Mouse (Mus musculus) embryonic facial prominence, embryonic 14.5 days (tissue): ENCODE data around the gene Pld4. TPM values are rescaled to one million over a fixed set of nuclear protein-coding genes. Genes with fewer than 3 reads are reported as not detected.

Experiments
- ATAC-seq: fragments of 200-750 bp; cut with Nextera tagmentation; 2 replicates; pipeline ENCODE4 v1.8.0; 2017; ENCODE audit warnings: low read depth, moderate number of reproducible peaks, moderate TSS enrichment
- DNase-seq: peaks from one replicate; pipeline ENCODE4 v3.0.0-alpha.2; 2015; ENCODE audit warnings: low spot score
- H3K27ac ChIP-seq: fragments of 300-500 bp; sonication (generic); replicated peaks from 2 replicates; pipeline ENCODE4 v1.5.1; 2014; ENCODE audit warnings: low read depth, mild to moderate bottlenecking, low read length, moderate library complexity
- H3K27me3 ChIP-seq: fragments of 300-500 bp; sonication (generic); replicated peaks from 2 replicates; pipeline ENCODE4 v1.6.1; 2014; ENCODE audit warnings: low read length; ENCODE audit not compliant: control insufficient read depth, insufficient read depth
- H3K36me3 ChIP-seq: fragments of 300-500 bp; sonication (generic); 2 replicates; pipeline ENCODE4 v1.6.1; 2014; ENCODE audit warnings: low read length, mixed read lengths; ENCODE audit not compliant: control insufficient read depth, insufficient read depth
- H3K4me1 ChIP-seq: fragments of 300-500 bp; sonication (generic); 2 replicates; pipeline ENCODE4 v1.6.1; 2014; ENCODE audit warnings: antibody characterized with exemption, low read length; ENCODE audit not compliant: control insufficient read depth, insufficient read depth
- H3K4me2 ChIP-seq: fragments of 300-500 bp; sonication (generic); 2 replicates; pipeline ENCODE4 v1.6.1; 2014; ENCODE audit warnings: low read depth, mild to moderate bottlenecking, low read length, moderate library complexity, mixed read lengths
- H3K4me3 ChIP-seq: fragments of 300-500 bp; sonication (generic); 2 replicates; pipeline ENCODE4 v1.5.1; 2014; ENCODE audit warnings: low read depth, mild to moderate bottlenecking, low read length
- H3K9ac ChIP-seq: fragments of 300-500 bp; sonication (generic); 2 replicates; pipeline ENCODE4 v1.6.1; 2014; ENCODE audit warnings: low read depth, mild to moderate bottlenecking, low read length, moderate library complexity, mixed read lengths
- H3K9me3 ChIP-seq: fragments of 300-500 bp; sonication (generic); 2 replicates; pipeline ENCODE4 v1.6.1; 2016; ENCODE audit warnings: low read length; ENCODE audit not compliant: control insufficient read depth
- WGBS: fragments of 180-500 bp; shearing (Covaris S2); extraction: QIAGEN DNeasy Blood & Tissue Kit; methylation state at CpG from one replicate; pipeline ENCODE4 v1.1.7; 2014; 5-methylcytosine and 5-hydroxymethylcytosine counted together
- polyA plus RNA-seq: library from polyadenylated mRNA; unstranded; fragments of >200 nt; fragmentation: Nextera tagmentation; extraction: Ambion mirVana; gene quantifications from 2 replicates; pipeline ENCODE4 v1.2.1, GENCODE M21; 2014

The Pld4 gene
- polyA plus RNA-seq, 1 experiment from 2014 or later = 12.8 TPM

DNA sequence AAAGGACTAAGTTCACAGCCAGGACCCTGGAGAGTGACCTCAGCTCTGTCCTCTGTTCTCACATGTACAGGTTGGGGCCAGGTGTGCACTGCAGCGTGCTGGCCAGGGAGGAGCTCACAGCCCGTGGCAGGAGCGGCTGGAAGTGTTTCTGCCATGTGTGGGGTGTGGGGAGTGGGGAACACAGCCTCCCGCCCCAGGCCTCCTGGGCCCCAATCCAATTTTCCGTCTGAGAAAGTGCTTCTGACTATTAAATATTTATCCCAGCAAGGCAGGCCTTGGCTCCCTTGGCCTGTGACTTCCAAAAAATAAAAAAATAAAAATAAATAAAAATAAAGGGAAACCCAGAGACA, 37.9 kb downstream of the Pld4 start:
- Histone ChIP-seq H3K4me2 (no peak overlapping the region), H3K4me1 (peaks cover 40% of the 10 kb centered on the region), H3K4me3 (no peak overlapping the region), H3K9ac (no peak overlapping the region), H3K9me3 (no peaks in the 10 kb centered on the region), H3K27me3 (peaks cover 22% of the 10 kb centered on the region), H3K36me3 (no peaks in the 10 kb centered on the region), H3K27ac (no peak overlapping the region)
- ATAC-seq = no peak
- 10% methylated on average over 5 of the region's 5 CpGs for WGBS
- DNase-seq = peak; percentile 54

- 74% methylated on average over 5 of the region's 5 CpGs for WGBS
- peaks cover 40% of the 10 kb centered on the region for H3K4me1 ChIP-seq
- H3K9me3 ChIP-seq = no peaks in the 10 kb centered on the region
- peaks cover 22% of the 10 kb centered on the region for H3K27me3 ChIP-seq
- ATAC-seq = no peak
- H3K9ac ChIP-seq = no peak overlapping the region
- H3K36me3 ChIP-seq = no peaks in the 10 kb centered on the region
- no peak overlapping the region for H3K27ac ChIP-seq
- no peak overlapping the region for H3K4me3 ChIP-seq
- no peak for DNase-seq
- no peak overlapping the region for H3K4me2 ChIP-seq
Measured at GRCm38 (mm10) chr12:112798716-112799115, 38.3 kb downstream of the Pld4 start.

- no peak overlapping the region for H3K9ac ChIP-seq
- DNase-seq (no peak), ATAC-seq (no peak)
- H3K4me2 ChIP-seq = no peak overlapping the region
- 82% methylated on average over 10 of the region's 10 CpGs for WGBS
- H3K4me1 ChIP-seq = peaks cover 40% of the 10 kb centered on the region
- peaks cover 24% of the 10 kb centered on the region for H3K27me3 ChIP-seq
- no peaks in the 10 kb centered on the region for H3K9me3 ChIP-seq
- H3K36me3 ChIP-seq = no peaks in the 10 kb centered on the region
- no peak overlapping the region for H3K4me3 ChIP-seq
- H3K27ac ChIP-seq = no peak overlapping the region
Measured at GRCm38 (mm10) chr12:112799237-112799970, 38.9 kb downstream of the Pld4 start.

DNA sequence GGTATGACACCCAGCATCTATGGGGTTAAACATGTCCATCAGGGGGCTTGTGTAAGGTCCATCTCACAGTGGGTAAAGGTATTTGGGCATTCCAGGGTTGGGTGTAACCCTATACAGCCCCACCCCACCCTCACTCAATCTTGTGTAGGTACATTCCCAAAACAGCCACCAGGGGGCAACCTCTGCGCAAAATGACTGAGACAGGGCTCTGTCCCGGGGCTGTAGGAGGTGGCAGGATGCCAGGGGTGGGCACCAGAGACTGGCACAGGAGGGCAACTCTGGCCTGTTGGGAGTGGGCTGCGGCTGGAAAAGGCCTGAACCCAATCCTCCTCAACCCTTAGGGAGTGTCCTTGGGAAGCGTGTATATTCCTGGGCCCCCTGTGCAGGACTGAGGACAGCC, 40.0 kb downstream of the Pld4 start:
- Histone ChIP-seq H3K4me2 (no peak overlapping the region), H3K4me3 (no peak overlapping the region), H3K9me3 (no peaks in the 10 kb centered on the region), H3K4me1 (peaks cover 33% of the 10 kb centered on the region), H3K9ac (no peak overlapping the region), H3K27ac (no peak overlapping the region), H3K27me3 (peaks cover 24% of the 10 kb centered on the region), H3K36me3 (no peaks in the 10 kb centered on the region)
- 10% methylated on average over 3 of the region's 4 CpGs for WGBS
- ATAC-seq (peak; percentile 42), DNase-seq (peak; percentile 46)

DNA sequence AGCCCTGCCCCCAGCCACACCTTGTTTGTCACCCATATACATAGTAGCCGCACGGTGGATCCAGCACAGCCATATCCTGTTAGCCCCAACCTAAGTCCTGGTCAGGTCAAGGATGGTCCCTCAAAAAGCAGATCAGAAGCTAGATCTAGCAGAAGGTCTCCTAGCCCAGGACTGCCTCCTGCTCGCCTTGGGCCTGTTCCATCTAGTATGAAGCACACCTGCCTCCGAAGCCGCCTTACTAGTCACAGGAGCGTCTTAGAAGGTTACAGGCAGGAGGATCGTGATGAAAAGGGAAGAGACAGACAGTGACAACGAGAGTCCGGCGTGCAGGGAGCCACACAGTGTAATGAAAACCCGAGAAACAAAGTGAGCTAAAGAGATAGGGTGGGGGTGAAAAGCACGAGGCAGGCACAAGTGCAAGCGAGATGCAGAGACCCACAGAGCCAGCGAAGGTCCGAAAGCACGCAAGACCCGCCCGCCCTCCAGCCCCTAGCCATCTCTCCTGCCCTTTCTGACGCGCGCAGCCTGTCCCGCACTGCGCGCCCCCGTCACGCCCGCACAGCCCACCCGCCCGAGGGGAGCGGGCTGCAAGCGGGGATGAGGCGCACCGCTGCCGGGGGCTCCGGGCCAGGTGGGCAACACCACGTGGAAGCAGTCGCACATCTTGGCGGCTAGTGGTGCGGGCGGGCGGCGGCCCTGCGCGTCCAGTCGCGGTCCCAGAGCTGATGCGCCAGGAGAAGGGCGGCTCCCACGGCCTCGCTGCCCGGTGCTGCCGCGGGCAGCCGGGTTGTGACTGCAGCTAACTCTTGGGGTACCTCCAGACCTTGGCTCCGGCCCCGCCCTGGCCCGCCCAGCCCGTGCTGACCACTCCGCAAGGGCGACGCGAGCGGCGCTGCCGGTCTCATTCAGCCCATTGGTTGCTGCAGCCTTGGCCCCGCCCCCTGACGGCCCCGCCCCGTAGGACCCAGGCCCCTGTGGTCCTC, 41.7 kb downstream of the Pld4 start, which contains the start of gene Ahnak2:
Gene Ahnak2 (minus strand): TSS at position 794 of the 983 bp plus-strand sequence.
- Histone ChIP-seq H3K4me1 (peaks cover 26% of the 10 kb centered on the region), H3K9me3 (no peaks in the 10 kb centered on the region), H3K4me2 (peak within 1 kb of the TSS; percentile 100), H3K4me3 (peak within 1 kb of the TSS; percentile 52), H3K27me3 (peaks cover 24% of the 10 kb centered on the region), H3K36me3 (no peaks in the 10 kb centered on the region), H3K9ac (peak within 1 kb of the TSS; percentile 66), H3K27ac (no peak within 1 kb of the TSS)
- WGBS = 7% methylated on average over 32 of the region's 69 CpGs
- peak; percentile 70 for DNase-seq
- peak; percentile 51; the same call in 1 of the 2 replicates for ATAC-seq

DNA sequence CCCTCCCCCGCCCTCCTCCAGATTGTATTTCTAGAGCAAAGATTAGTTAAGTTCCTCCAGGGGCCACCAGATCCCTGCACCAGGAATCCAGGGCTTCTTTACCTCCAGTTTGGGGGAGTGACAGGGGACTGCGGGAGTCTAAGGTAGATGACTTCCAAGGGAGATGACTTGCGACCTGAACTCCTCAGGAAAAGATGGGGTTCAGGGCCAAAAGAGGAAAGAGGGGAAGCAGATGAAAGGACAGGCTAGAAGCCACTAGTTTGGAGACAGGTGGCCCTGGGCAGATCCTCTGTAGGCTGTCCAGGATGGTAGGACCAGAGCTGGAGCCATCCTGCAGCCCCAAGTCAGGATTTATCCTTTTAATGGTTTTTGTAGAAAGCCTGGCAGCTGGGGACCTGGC, 42.5 kb downstream of the Pld4 start:
- Histone ChIP-seq H3K9me3 (no peaks in the 10 kb centered on the region), H3K9ac (peak overlapping the region; percentile 66; the same call in 1 of the 2 replicates), H3K4me2 (peak overlapping the region; percentile 100), H3K27ac (no peak overlapping the region), H3K4me3 (no peak overlapping the region), H3K27me3 (peaks cover 24% of the 10 kb centered on the region), H3K4me1 (peaks cover 19% of the 10 kb centered on the region), H3K36me3 (no peaks in the 10 kb centered on the region)
- no peak for DNase-seq
- ATAC-seq = no peak
- WGBS = 21% methylated on average over 3 of the region's 3 CpGs

GRCm38 (mm10) chr12:112804046-112804445, 43.6 kb downstream of the Pld4 start:
- Histone ChIP-seq H3K4me2 (no peak overlapping the region), H3K9ac (no peak overlapping the region), H3K9me3 (no peaks in the 10 kb centered on the region), H3K4me1 (peaks cover 10% of the 10 kb centered on the region; the same call in 1 of the 2 replicates), H3K4me3 (no peak overlapping the region), H3K36me3 (no peaks in the 10 kb centered on the region), H3K27me3 (peaks cover 24% of the 10 kb centered on the region), H3K27ac (no peak overlapping the region)
- ATAC-seq = no peak
- no peak for DNase-seq
- 49% methylated on average over 11 of the region's 13 CpGs for WGBS

- Histone ChIP-seq H3K9ac (no peak overlapping the region), H3K36me3 (no peaks in the 10 kb centered on the region), H3K27me3 (peaks cover 19% of the 10 kb centered on the region), H3K4me3 (no peak overlapping the region), H3K4me1 (peaks cover 17% of the 10 kb centered on the region), H3K9me3 (no peaks in the 10 kb centered on the region), H3K4me2 (no peak overlapping the region), H3K27ac (no peak overlapping the region)
- DNase-seq (no peak), ATAC-seq (no peak)
- WGBS = 70% methylated on average over 6 of the region's 6 CpGs
Measured at GRCm38 (mm10) chr12:112806044-112806443, 45.6 kb downstream of the Pld4 start.
